Mouse (Mus musculus) myocyte (in vitro differentiated cells): ENCODE results near the gene Spata31d1b. TPM values are rescaled to one million over a fixed set of nuclear protein-coding genes. Genes with fewer than 3 reads are reported as not detected.

Experiments used
- H3K27me3 ChIP-seq: one replicate; pipeline ENCODE4 v1.6.1; 2011; ENCODE audit not compliant: control insufficient read depth, insufficient read depth, insufficient read length
- H3K36me3 ChIP-seq: one replicate; pipeline ENCODE4 v1.6.1; 2011; ENCODE audit not compliant: control insufficient read depth, insufficient read depth
- H3K4me2 ChIP-seq: one replicate; pipeline ENCODE4 v1.6.1; 2011; ENCODE audit warnings: low read depth, control low read depth
- H3K4me3 ChIP-seq: one replicate; pipeline ENCODE4 v1.5.1; 2011; ENCODE audit warnings: mild to moderate bottlenecking, control low read depth, moderate library complexity
- H3K79me2 ChIP-seq: one replicate; pipeline ENCODE4 v1.6.1; 2011; ENCODE audit not compliant: control insufficient read depth, insufficient read depth
- H3ac ChIP-seq: one replicate; pipeline ENCODE4 v1.6.1; 2011; ENCODE audit not compliant: control insufficient read depth, insufficient read length
- CEBPB ChIP-seq: IDR thresholded peaks from 2 replicates; pipeline ENCODE4 v1.6.1; 2011; ENCODE audit warnings: mild to moderate bottlenecking, moderate library complexity; ENCODE audit not compliant: poor library complexity, insufficient read depth, severe bottlenecking
- E2F4 ChIP-seq: IDR thresholded peaks from one replicate; pipeline ENCODE4 v1.6.1; 2011; ENCODE audit warnings: mild to moderate bottlenecking, control low read depth, moderate library complexity; ENCODE audit not compliant: insufficient read depth
- MAX ChIP-seq: IDR thresholded peaks from one replicate; pipeline ENCODE4 v1.6.1; 2011; ENCODE audit warnings: low read depth, mild to moderate bottlenecking, control low read depth
- MYOD1 ChIP-seq, 3 experiments: IDR thresholded peaks; one replicate each; pipeline ENCODE4 v1.6.1; 2011; ENCODE audit warnings: control low read depth in 2 of 3, low read depth in 2 of 3, mild to moderate bottlenecking in 2 of 3, moderate library complexity in 1 of 3; ENCODE audit not compliant: insufficient read length in 2 of 3, control insufficient read depth in 1 of 3
- MYOG ChIP-seq, 3 experiments: IDR thresholded peaks; one replicate each; pipeline ENCODE4 v1.6.1; 2011; ENCODE audit warnings: control low read depth in 2 of 3, low read depth in 2 of 3, mild to moderate bottlenecking in 2 of 3; ENCODE audit not compliant: insufficient read length in 2 of 3, control insufficient read depth in 1 of 3, insufficient read depth in 1 of 3
- POLR2A ChIP-seq: IDR thresholded peaks from one replicate; pipeline ENCODE4 v1.6.1; 2011; ENCODE audit warnings: low read depth, mild to moderate bottlenecking, control low read depth, moderate library complexity; ENCODE audit not compliant: insufficient read length
- POLR2AphosphoS2 ChIP-seq: IDR thresholded peaks from one replicate; pipeline ENCODE4 v1.6.1; 2011; ENCODE audit warnings: low read depth, control low read depth; ENCODE audit not compliant: insufficient read length
- REST ChIP-seq: IDR thresholded peaks from one replicate; pipeline ENCODE4 v1.6.1; 2011; ENCODE audit warnings: mild to moderate bottlenecking, control low read depth, moderate library complexity; ENCODE audit not compliant: insufficient read depth, insufficient read length
- SRF ChIP-seq: IDR thresholded peaks from one replicate; pipeline ENCODE4 v1.6.1; 2011; ENCODE audit warnings: low read depth; ENCODE audit not compliant: control insufficient read depth, insufficient read length
- TCF12 ChIP-seq: IDR thresholded peaks from one replicate; pipeline ENCODE4 v1.6.1; 2011; ENCODE audit warnings: mild to moderate bottlenecking, control low read depth; ENCODE audit not compliant: poor library complexity, insufficient read depth, severe bottlenecking
- TCF3 ChIP-seq: IDR thresholded peaks from one replicate; pipeline ENCODE4 v1.6.1; 2011; ENCODE audit warnings: low read depth, control low read depth; ENCODE audit not compliant: insufficient read length
- USF1 ChIP-seq: IDR thresholded peaks from one replicate; pipeline ENCODE4 v1.6.1; 2011; ENCODE audit warnings: low read depth, mild to moderate bottlenecking, control low read depth, moderate library complexity
- polyA plus RNA-seq: library from polyadenylated mRNA; unstranded; fragments of >200 nt; fragmentation: generic; extraction: Trizol; gene quantifications from one replicate; pipeline ENCODE4 v1.2.1, GENCODE M21; 2012; ENCODE audit warnings: missing spikeins

Gene Spata31d1b
- polyA plus RNA-seq, 1 experiment = not detected

GRCm38 (mm10) chr13:59735190-59735589, 23.1 kb downstream of the Spata31d1b start:
- Histone ChIP-seq H3K27me3 (peaks cover 10% of the 10 kb centered on the region), H3K36me3 (no peaks in the 10 kb centered on the region), H3ac (no peak overlapping the region), H3K4me2 (no peak overlapping the region), H3K79me2 (no peaks in the 10 kb centered on the region), H3K4me3 (no peak overlapping the region)
- TF ChIP-seq SRF (no peak), TCF12 (no peak), CEBPB (no peak), POLR2AphosphoS2 (no peak), MYOD1 (IDR thresholded peaks at IDR 0.05; ENCODE audit: control insufficient read depth in 1 of 3, insufficient read length in 2 of 3, low read depth in 2 of 3) (no peak), POLR2A (no peak), REST (no peak), MAX (no peak), TCF3 (no peak), USF1 (no peak), MYOG (IDR thresholded peaks at IDR 0.05; ENCODE audit: control insufficient read depth in 1 of 3, insufficient read depth in 1 of 3, insufficient read length in 2 of 3, low read depth in 2 of 3) (no peak), E2F4 (no peak)

- TF ChIP-seq POLR2AphosphoS2 (no peak), TCF12 (no peak), E2F4 (no peak), MYOD1 (IDR thresholded peaks at IDR 0.05; ENCODE audit: control insufficient read depth in 1 of 3, insufficient read length in 2 of 3, low read depth in 2 of 3) (no peak), MYOG (IDR thresholded peaks at IDR 0.05; ENCODE audit: control insufficient read depth in 1 of 3, insufficient read depth in 1 of 3, insufficient read length in 2 of 3, low read depth in 2 of 3) (no peak), CEBPB (no peak), SRF (no peak)
- Histone ChIP-seq H3K36me3 (no peaks in the 10 kb centered on the region), H3K4me2 (no peak overlapping the region), H3K27me3 (peaks cover 5% of the 10 kb centered on the region), H3ac (no peak overlapping the region), H3K79me2 (no peaks in the 10 kb centered on the region), H3K4me3 (no peak overlapping the region)
Measured at GRCm38 (mm10) chr13:59738455-59738854, 26.4 kb downstream of the Spata31d1b start.

- Histone ChIP-seq H3ac (no peak overlapping the region), H3K4me2 (no peak overlapping the region), H3K4me3 (no peak overlapping the region), H3K79me2 (no peaks in the 10 kb centered on the region), H3K27me3 (peaks cover 5% of the 10 kb centered on the region), H3K36me3 (no peaks in the 10 kb centered on the region)
- no peak for TF ChIP-seq REST
- no peak for TF ChIP-seq TCF12
- TF ChIP-seq TCF3 = no peak
- no peak for TF ChIP-seq MAX
- TF ChIP-seq E2F4 = no peak
- TF ChIP-seq MYOG (IDR thresholded peaks at IDR 0.05; ENCODE audit: control insufficient read depth in 1 of 3, insufficient read depth in 1 of 3, insufficient read length in 2 of 3, low read depth in 2 of 3) = no peak
- no peak for TF ChIP-seq POLR2AphosphoS2
- TF ChIP-seq USF1 = no peak
- no peak for TF ChIP-seq POLR2A
- no peak for TF ChIP-seq MYOD1 (IDR thresholded peaks at IDR 0.05; ENCODE audit: control insufficient read depth in 1 of 3, insufficient read length in 2 of 3, low read depth in 2 of 3)
- no peak for TF ChIP-seq CEBPB
- no peak for TF ChIP-seq SRF
Measured at GRCm38 (mm10) chr13:59739397-59739796, 27.3 kb downstream of the Spata31d1b start.

GRCm38 (mm10) chr13:59741096-59741495, 29.0 kb downstream of the Spata31d1b start:
- TF ChIP-seq MAX (no peak), POLR2A (no peak), MYOG (IDR thresholded peaks at IDR 0.05; ENCODE audit: control insufficient read depth in 1 of 3, insufficient read depth in 1 of 3, insufficient read length in 2 of 3, low read depth in 2 of 3) (no peak), POLR2AphosphoS2 (no peak), TCF3 (no peak), SRF (no peak), MYOD1 (IDR thresholded peaks at IDR 0.05; ENCODE audit: control insufficient read depth in 1 of 3, insufficient read length in 2 of 3, low read depth in 2 of 3) (no peak), TCF12 (no peak), CEBPB (no peak), REST (no peak), E2F4 (no peak), USF1 (no peak)

More at GRCm38 (mm10) chr13:59741096-59741495, 29.0 kb downstream of the Spata31d1b start:
- Histone ChIP-seq H3K36me3 (no peaks in the 10 kb centered on the region), H3ac (no peak overlapping the region), H3K4me3 (no peak overlapping the region), H3K4me2 (no peak overlapping the region), H3K79me2 (no peaks in the 10 kb centered on the region), H3K27me3 (peaks cover 5% of the 10 kb centered on the region)
